Mouse (Mus musculus) cerebral cortex, adult 2 months (tissue): ENCODE results near the gene Fam122c.

Experiments used
- WGBS: fragments of 180-500 bp; shearing (Covaris S2); methylation state at CpG from one replicate; pipeline ENCODE4 v1.1.7; 2018; 5-methylcytosine and 5-hydroxymethylcytosine counted together

The Fam122c gene

GRCm38 (mm10) chrX:53273124-53273523 lies at the start of gene Fam122c:
Gene Fam122c (plus strand): TSS chrX:53273424.
- 42% methylated on average over 1 of the region's 1 CpGs for WGBS

- 75% methylated on average over 6 of the region's 6 CpGs for WGBS
These were observed 48.8 kb upstream of the Fam122c start for GRCm38 (mm10) chrX:53224353-53224944.

- 4% methylated on average over 13 of the region's 13 CpGs for WGBS
These were observed 41.3 kb upstream of the Fam122c start for GRCm38 (mm10) chrX:53231965-53232364.

- WGBS, result 61% methylated on average over 4 of the region's 4 CpGs
These were observed 39.5 kb upstream of the Fam122c start for GRCm38 (mm10) chrX:53233689-53234088.

- WGBS, result 76% methylated on average over 7 of the region's 7 CpGs
These were observed 36.8 kb upstream of the Fam122c start for GRCm38 (mm10) chrX:53236404-53236803.

- 19% methylated on average over 2 of the region's 2 CpGs for WGBS
These were observed 35.3 kb upstream of the Fam122c start for GRCm38 (mm10) chrX:53237971-53238370.

- WGBS, result 93% methylated on average over 4 of the region's 4 CpGs
These were observed 33.2 kb upstream of the Fam122c start, which contains the start of gene Plac1 for GRCm38 (mm10) chrX:53240011-53240410. Gene Plac1 (minus strand): TSS chrX:53240111.

- WGBS, result 82% methylated on average over 9 of the region's 9 CpGs
These were observed 7.0 kb upstream of the Fam122c start for GRCm38 (mm10) chrX:53266186-53266585.

GRCm38 (mm10) chrX:53268856-53269255 lies 4.4 kb upstream of the Fam122c start:
- WGBS, result 3% methylated on average over 10 of the region's 10 CpGs

GRCm38 (mm10) chrX:53269289-53270062 lies 3.7 kb upstream of the Fam122c start, which contains the start of gene Fam122b:
Gene Fam122b (minus strand): TSS chrX:53269805.
- 5% methylated on average over 37 of the region's 40 CpGs for WGBS

- 5% methylated on average over 10 of the region's 10 CpGs for WGBS
These were observed 3.2 kb upstream of the Fam122c start for GRCm38 (mm10) chrX:53270063-53270432.

GRCm38 (mm10) chrX:53271628-53272027 lies 1.6 kb upstream of the Fam122c start:
- WGBS, result 81% methylated on average over 3 of the region's 3 CpGs

- WGBS, result 54% methylated on average over 5 of the region's 5 CpGs
These were observed 14.7 kb downstream of the Fam122c start for GRCm38 (mm10) chrX:53287924-53288323.

- WGBS, result 64% methylated on average over 2 of the region's 2 CpGs
These were observed 47.3 kb downstream of the Fam122c start for GRCm38 (mm10) chrX:53320564-53320963.

- WGBS, result 69% methylated on average over 4 of the region's 4 CpGs
These were observed 47.9 kb downstream of the Fam122c start for GRCm38 (mm10) chrX:53321111-53321510.

GRCm38 (mm10) chrX:53330396-53330795 lies 57.2 kb downstream of the Fam122c start:
- 91% methylated on average over 4 of the region's 4 CpGs for WGBS

GRCm38 (mm10) chrX:53341531-53341930 lies 68.3 kb downstream of the Fam122c start:
- WGBS, result 62% methylated on average over 2 of the region's 2 CpGs

- WGBS, result 68% methylated on average over 4 of the region's 4 CpGs
These were observed 75.2 kb downstream of the Fam122c start for GRCm38 (mm10) chrX:53348374-53348773.

GRCm38 (mm10) chrX:53364668-53365383 lies 91.6 kb downstream of the Fam122c start:
- 71% methylated on average over 7 of the region's 7 CpGs for WGBS

GRCm38 (mm10) chrX:53369534-53370365 lies 96.5 kb downstream of the Fam122c start:
- WGBS, result 5% methylated on average over 24 of the region's 25 CpGs

GRCm38 (mm10) chrX:53370366-53370740 lies 97.1 kb downstream of the Fam122c start, which contains the start of gene Mospd1:
Gene Mospd1 (minus strand): TSS chrX:53370502.
- 3% methylated on average over 11 of the region's 15 CpGs for WGBS
